Mouse (Mus musculus) 416B (cell line): ENCODE results near the gene Gins2.
A peak's percentile ranks its signal among the peaks of the same experiment; 100 is the strongest.

Source experiments
- DNase-seq: peaks from one replicate; pipeline ENCODE4 v3.0.0; 2011; ENCODE audit warnings: low read depth

The Gins2 gene

GRCm38 (mm10) chr8:120599504-120599903 is 10.4 kb upstream of the Gins2 start:
- peak; percentile 85 for DNase-seq

GRCm38 (mm10) chr8:120598579-120598978 is 9.5 kb upstream of the Gins2 start:
- no peak for DNase-seq

GRCm38 (mm10) chr8:120595963-120596362 is 6.9 kb upstream of the Gins2 start:
- DNase-seq: peak; percentile 71

GRCm38 (mm10) chr8:120594571-120594970 is 5.5 kb upstream of the Gins2 start:
- peak; percentile 37 for DNase-seq

GRCm38 (mm10) chr8:120591587-120592292 is 2.6 kb upstream of the Gins2 start:
- DNase-seq: no peak

GRCm38 (mm10) chr8:120589921-120590320 is 817 bp upstream of the Gins2 start:
- peak; percentile 35 for DNase-seq

GRCm38 (mm10) chr8:120585521-120585920 is 3.6 kb downstream of the Gins2 start:
- no peak for DNase-seq

- DNase-seq: no peak
Observed at GRCm38 (mm10) chr8:120581811-120582210, 7.3 kb downstream of the Gins2 start.

- no peak for DNase-seq
Observed at GRCm38 (mm10) chr8:120581329-120581728, 7.8 kb downstream of the Gins2 start.

GRCm38 (mm10) chr8:120580336-120581000 is 8.6 kb downstream of the Gins2 start:
- no peak for DNase-seq

- DNase-seq: no peak
Observed at GRCm38 (mm10) chr8:120577821-120578220, 11.3 kb downstream of the Gins2 start.

GRCm38 (mm10) chr8:120575801-120576200 is 13.3 kb downstream of the Gins2 start:
- DNase-seq: no peak

GRCm38 (mm10) chr8:120574941-120575340 is 14.2 kb downstream of the Gins2 start:
- DNase-seq: no peak

- DNase-seq: no peak
Observed at GRCm38 (mm10) chr8:120573866-120574265, 15.2 kb downstream of the Gins2 start.

GRCm38 (mm10) chr8:120572534-120572933 is 16.6 kb downstream of the Gins2 start:
- no peak for DNase-seq

GRCm38 (mm10) chr8:120571561-120571960 is 17.5 kb downstream of the Gins2 start:
- no peak for DNase-seq

- DNase-seq: peak; percentile 67
Observed at GRCm38 (mm10) chr8:120569939-120570715, 19.0 kb downstream of the Gins2 start.

- DNase-seq: no peak
Observed at GRCm38 (mm10) chr8:120569123-120569522, 20.0 kb downstream of the Gins2 start.

GRCm38 (mm10) chr8:120568164-120568798 is 20.8 kb downstream of the Gins2 start:
- DNase-seq: no peak

GRCm38 (mm10) chr8:120567731-120568130 is 21.4 kb downstream of the Gins2 start:
- DNase-seq: no peak

GRCm38 (mm10) chr8:120566681-120567080 is 22.4 kb downstream of the Gins2 start:
- no peak for DNase-seq

- DNase-seq: no peak
Observed at GRCm38 (mm10) chr8:120565151-120565711, 23.9 kb downstream of the Gins2 start.
